Mouse (Mus musculus) CD4-positive helper T cell, adult 2 months (primary cell): ENCODE results near the gene Xbp1.
"Not testable (repeated sequence)": the region's sequence is repeated elsewhere in the genome, so short reads cannot be mapped to it uniquely, and the experiment has no call there.

Experiments
- DNase-seq: peaks from one replicate; pipeline ENCODE4 v3.0.0-alpha.2; 2012; ENCODE audit warnings: low read depth, missing footprints, low spot score

Gene Xbp1

DNA sequence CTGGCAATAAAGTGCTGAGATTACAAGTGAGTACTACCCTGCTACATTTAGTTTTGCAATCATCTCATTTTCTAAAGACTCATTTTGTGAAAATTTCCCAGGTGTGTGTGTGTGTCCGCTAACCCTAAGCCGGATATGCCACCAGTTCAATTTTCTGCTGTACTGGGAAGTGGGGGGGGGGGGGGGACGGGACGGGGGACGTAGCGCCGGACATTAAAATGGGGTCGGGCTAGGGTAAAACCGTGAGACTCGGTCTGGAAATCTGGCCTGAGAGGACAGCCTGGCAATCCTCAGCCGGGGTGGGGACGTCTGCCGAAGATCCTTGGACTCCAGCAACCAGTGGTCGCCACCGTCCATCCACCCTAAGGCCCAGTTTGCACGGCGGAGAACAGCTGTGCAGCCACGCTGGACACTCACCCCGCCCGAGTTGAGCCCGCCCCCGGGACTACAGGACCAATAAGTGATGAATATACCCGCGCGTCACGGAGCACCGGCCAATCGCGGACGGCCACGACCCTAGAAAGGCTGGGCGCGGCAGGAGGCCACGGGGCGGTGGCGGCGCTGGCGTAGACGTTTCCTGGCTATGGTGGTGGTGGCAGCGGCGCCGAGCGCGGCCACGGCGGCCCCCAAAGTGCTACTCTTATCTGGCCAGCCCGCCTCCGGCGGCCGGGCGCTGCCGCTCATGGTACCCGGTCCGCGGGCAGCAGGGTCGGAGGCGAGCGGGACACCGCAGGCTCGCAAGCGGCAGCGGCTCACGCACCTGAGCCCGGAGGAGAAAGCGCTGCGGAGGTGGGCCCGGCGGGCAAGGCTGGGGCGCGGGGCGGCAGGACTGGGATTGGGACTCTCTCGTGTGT lies at the start of gene Xbp1:
TSS of gene Xbp1 (plus strand) at position 248 of the 854 bp plus-strand sequence.
- DNase-seq: peak; percentile 93

DNA sequence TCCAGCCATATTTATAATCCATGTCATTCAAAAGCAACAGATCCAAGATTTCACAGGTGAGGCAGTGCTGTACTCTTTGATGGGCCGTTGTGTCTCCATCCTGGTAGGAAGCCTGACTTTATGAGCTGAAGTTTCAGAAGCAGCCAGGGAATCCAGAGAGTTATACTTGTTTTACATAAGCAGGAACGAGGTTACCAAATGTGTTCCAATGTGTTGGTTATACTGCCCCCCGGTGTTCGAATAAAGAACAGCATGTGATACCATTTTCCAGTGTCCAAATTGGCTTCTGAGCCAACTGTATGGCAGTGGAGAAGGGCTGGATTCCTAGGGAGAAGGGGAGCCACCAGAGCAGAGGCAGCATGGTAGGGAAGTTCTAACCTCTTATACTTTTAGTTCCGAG lies 46.3 kb upstream of the Xbp1 start:
- DNase-seq: peak; percentile 74

DNA sequence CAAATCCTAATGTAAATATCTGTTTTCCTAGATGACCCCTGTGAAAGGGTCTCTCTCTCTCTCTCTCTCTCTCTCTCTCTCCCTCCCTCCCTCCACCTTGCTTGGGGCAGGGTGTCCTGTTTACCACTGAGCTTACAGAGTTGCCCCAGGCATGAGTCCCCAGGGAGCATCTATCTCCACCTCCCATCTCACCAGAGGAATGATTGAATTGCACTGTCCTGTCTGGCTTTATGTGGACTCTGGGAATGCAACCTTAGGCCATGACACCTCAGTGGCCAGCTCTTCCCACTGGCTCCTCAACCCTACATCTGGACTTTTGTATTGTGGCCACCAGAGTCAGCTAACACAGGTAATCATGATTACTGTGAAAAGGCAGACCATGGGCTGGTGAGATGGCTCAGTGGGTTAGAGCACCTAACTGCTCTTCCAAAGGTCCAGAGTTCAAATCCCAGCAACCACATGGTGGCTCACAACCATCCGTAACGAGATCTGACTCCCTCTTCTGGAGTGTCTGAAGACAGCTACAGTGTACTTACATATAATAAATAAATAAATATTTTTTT lies 44.8 kb upstream of the Xbp1 start:
- DNase-seq: not testable (repeated sequence)

DNA sequence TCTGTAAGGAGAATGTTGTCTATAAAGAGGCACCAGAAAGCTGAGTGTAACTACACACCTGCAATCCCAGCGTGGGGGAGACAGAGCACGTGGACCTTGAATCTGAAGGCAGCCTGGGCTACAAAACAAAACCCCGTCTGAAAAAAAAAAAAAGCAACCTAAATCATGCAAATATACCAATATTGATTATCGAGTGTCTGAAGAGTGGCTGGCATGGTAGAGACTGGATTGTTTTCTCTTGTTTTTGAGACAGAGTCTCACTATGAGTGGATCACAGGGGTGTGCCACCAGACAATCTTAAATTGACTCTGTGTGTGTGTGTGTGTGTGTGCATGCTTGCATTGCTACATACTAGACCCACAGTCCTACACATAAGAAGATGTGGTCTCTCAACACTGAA lies 43.7 kb upstream of the Xbp1 start:
- no peak for DNase-seq

GRCm38 (mm10) chr11:5478193-5478592 lies 42.3 kb upstream of the Xbp1 start:
- no peak for DNase-seq

GRCm38 (mm10) chr11:5478831-5479230 lies 41.6 kb upstream of the Xbp1 start:
- no peak for DNase-seq

DNA sequence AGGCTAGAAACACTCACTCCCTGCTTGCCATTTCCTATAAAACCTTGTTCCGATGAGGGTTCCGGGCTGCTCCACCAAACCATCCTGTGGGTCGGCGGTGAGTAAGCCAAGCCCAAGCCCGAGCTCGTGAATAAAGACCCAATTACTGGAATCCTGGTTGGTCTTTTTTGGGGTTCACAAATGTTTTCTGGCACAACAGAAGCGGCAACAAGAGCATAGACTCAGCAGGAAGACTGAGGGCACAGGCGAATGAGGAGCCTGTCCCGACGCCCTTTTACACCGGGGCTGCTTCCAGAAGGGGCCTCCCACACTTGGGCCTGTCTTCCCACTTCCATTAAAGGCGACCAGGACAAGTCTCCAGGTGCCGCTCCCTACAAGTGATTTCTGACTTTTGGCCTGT lies 37.9 kb upstream of the Xbp1 start:
- DNase-seq: no peak

DNA sequence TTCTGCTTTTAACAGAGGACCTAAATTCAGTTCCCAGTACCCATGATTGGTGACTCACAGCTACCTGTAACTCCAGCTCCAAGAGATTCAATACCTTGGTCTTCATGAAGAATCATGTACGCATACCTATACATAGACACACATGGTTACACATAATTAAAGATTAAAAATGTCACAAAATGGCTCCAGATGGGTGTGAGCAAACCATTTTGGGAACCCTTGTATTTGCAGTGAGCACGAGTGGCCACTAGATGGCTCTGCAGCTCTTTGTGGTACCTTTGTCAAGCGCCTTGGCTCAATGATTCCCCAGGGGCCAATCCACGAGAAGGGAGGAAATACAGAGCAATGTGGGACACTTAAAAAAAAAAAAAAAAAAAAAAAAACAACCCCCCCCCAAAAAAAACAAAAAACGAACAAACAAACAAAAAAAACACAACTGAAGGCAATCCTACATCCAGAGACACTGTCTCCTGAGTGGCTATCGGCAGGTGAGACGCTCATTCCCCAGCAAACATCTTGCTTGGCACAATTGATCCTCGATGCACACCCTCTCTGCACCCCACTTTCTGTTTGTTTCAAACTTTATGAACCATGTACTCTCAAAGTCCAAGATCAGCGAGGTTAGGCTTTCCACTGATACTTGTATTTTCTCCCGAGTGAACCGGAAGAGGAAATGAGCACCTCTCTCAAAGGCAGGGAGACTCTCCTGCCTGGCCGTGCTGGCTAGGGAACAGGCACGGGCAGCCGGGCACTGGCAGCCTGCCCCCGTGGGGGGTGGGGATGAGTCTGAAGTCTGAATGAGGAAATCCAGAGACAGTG lies 35.1 kb upstream of the Xbp1 start:
- DNase-seq: peak; percentile 90

DNA sequence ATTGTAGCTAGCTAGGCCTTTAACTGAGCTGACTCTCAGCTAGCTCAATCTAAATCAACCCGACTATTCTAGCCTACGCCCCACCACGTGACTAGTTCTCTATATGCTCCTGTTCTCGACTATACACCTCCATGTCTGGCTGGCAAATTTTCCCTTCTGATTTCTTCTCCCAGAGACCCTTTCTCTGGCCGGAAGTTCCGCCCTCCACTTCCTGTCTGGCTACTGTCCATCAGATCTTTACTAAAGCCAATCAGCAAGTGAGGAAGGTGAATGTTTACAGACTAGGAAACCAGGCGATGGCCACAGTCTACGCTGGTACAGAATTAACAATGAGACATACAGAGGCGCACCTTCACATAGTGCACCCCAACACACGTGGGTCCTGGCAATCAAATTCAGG lies 31.0 kb upstream of the Xbp1 start:
- not testable (repeated sequence) for DNase-seq

DNA sequence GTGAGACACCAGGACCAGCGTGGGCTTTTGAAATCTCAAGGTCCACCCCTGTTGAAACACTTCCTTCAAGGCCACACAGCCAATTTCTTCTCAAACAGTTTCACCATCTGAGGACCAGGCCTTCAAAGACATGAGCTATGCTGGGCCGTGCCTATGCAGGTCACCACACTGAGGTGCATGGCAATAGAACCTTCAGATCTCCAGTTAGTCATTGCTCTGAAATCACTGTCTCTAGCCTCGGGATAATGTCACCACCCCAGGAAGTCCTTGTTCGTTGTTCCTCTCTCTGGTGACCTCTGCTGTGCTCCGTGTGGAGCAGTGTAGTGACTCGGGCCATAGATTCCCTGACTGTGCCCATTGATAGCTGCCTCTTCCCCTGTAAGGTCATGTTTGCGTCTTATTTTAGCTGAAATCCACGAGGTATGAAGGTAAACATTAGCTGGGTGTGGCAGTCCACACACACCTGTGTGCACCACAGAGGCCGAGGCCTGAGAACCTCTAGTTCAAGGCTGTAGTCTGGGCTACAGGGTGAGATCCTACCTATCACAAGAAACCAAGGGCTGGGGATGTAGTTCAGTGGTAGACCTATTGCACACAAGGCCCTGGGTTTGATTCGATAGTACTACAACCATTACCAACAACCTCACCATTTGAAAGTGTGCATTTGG lies 29.3 kb upstream of the Xbp1 start:
- no peak for DNase-seq

DNA sequence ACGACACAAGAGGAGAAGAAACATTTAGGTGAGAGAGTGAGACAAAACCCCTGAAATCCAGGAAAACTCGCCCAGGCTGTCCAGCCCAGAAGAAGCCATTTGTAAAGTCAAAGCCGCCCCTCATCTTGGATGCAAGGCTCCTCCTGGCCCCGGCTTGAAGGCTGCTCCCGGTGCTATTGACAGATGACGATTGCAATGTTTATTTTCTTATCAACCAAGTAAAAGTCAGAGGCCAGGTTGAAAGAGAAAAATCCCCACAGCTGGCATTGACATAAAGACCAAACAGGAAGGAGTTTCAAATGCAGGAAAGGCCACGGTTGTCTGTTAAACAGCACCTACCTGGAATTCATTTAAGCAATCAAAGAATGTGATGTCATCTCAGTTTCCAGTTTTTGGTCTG lies 28.5 kb upstream of the Xbp1 start:
- DNase-seq: no peak

DNA sequence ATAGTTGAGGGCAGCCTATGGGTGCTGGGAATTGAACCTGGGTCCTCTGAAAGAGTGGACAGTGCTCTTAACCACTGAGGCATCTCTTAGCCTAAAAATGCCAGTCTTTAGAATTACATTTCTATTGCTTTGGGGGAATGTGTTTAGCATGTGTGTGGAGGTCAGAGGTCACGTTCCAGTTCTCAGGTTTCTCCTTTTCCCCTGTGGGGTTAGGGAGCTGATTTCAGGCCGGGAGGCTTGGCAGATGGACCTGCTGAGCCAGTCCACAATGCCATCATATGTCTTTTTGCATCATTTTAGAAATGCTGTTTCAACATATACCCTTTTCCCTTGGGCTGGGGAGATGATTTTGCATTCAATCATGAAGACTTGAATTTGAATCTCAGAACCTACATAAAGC lies 26.6 kb upstream of the Xbp1 start:
- no peak for DNase-seq

DNA sequence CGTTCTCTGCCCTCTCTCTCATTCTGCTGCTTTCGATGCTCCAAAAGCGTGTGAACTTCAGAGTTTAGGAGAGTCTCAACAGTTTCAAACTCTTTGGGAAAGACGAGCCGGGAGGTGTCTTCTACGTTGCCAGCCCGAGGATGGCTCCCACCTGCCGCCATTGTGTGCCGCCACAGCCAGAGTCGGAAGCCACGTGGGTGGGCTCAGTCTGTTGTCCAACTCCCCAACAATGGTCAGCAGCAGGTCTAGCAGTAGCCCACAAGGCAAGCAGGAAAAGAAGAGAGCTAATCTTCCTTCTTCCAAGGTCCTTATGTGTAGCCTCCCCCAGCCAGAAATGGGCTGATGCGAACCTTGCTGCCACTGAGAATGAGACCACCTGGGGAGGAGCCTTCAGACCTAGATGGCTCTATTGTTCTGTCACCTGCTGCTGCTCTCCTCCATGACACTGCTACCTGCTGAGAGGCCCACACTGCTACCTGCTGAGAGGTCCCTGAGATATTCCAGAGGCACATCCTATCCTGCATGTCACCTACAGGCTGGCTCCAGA lies 25.1 kb upstream of the Xbp1 start:
- no peak for DNase-seq

- no peak for DNase-seq
These were observed 24.6 kb upstream of the Xbp1 start for GRCm38 (mm10) chr11:5495906-5496305.

DNA sequence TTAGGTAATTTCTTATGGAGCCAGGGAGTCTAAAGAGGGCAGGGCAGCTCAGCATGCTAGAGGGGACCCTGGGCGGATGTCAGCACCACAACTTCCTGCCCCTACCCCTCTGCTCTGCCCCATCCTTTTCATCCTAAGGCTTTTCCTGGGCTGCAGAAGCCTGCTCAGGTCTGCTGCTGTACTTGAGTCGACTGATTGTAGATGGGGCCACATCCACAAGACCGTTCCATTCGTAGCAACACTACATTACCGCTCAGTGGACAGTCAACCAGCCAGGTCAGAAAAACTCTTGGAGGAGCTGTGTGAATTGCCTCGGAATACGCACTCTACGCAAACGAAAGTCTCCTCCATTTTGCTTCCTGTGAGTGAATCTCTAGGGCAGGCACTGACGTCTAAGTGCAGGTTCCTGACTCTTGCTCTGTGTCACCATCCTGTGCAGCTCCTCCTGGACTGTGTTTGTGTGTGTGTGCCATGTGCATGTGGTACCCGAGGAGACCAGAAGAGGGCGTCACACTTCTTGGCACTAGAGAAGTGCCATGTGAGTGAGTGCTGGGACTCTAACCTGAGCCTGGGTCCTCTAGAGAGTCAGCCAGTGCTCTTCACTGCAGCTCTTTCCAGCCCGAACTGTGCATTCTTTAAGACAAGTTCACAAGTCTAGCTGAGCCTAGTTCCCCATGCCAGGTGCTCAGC lies 23.8 kb upstream of the Xbp1 start:
- DNase-seq: peak; percentile 21

GRCm38 (mm10) chr11:5498422-5498821 lies 22.0 kb upstream of the Xbp1 start:
- no peak for DNase-seq

DNA sequence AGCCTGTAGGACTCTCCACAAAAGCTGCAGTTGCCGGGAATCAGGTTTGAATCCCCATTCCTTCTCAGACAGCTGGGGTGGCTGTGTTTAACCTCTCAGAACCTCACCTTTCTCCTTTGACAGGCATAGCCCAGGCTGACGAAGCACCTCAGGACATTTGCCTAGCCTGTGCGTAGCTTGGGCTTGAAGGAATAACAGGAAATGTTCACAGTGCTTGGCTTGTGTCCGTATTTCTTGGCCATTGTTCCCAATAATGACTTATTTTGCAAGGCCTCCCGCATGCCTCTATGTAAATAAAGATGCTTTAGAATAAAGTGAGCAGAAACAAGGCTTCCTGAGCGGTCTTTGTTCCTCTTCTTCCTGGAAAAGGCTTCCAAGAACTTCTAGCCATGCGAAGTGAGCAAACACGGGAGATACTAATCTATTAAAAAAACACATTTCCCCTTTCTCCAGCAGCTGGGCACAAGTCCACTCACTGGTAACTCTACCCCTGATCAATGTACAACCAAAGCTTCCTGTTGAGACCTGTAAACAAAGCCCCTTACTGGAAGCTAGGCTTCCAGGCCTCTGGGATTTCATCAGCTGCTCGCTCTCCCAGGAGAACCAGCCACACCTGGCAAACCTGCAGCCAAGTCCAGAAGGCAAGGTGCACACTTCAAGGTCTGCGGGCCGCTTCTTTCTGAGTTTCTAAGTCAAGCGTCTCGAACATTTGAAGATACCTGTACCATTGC lies 21.4 kb upstream of the Xbp1 start:
- no peak for DNase-seq

- DNase-seq: peak; percentile 22
These were observed 20.4 kb upstream of the Xbp1 start for GRCm38 (mm10) chr11:5499961-5500644.

DNA sequence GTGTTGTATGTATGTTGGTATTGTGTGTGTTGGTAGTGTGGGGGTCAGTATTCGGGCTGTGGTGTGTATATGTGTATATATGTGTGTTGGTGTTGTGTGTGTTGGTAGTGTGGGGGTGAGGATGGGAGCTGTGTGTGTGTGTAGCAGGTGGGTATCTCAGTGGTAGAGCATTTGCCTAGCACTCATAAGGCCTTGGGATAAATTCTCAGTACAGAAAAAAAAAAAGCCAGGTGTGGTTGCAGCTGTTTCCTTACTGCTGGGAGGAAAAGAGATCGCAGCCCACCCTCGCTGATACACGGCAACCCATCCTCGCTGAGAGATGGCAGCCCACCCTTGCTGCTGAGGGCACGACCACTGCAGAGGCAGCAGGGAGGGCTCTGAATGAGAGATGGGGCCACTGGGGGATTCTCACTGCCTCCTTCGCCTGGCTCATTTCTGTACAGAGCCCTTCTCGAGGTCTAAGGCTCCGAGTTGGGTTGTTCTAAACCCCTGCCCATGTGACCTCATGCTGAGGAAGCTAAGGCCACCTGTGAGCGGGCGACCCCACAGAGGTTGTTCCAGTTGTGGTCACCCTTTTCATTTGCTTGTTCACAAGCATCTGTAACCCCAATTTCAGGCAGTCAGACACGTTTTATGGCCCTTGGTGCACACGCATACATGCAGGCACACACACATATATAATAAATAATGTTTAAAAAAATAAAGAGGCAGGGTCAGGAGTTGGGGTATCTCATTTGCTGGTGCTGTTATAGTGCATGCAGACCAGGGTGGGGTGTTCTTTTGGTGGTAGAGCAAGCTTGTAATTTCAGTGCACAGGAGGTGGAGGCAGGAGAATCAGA lies 19.3 kb upstream of the Xbp1 start:
- DNase-seq: no peak
